Mouse (Mus musculus): ENCODE measurements around the gene Wfdc6b. TPM values are rescaled to one million over a fixed set of nuclear protein-coding genes. Genes with fewer than 3 reads are reported as not detected.
A peak's percentile ranks its signal among the peaks of the same experiment; 100 is the strongest.
"Not testable (repeated sequence)": the region's sequence is repeated elsewhere in the genome, so short reads cannot be mapped to it uniquely, and the experiment has no call there.

Wfdc6b gene
- not detected in 2 replicates for total RNA-seq (2017)

DNA sequence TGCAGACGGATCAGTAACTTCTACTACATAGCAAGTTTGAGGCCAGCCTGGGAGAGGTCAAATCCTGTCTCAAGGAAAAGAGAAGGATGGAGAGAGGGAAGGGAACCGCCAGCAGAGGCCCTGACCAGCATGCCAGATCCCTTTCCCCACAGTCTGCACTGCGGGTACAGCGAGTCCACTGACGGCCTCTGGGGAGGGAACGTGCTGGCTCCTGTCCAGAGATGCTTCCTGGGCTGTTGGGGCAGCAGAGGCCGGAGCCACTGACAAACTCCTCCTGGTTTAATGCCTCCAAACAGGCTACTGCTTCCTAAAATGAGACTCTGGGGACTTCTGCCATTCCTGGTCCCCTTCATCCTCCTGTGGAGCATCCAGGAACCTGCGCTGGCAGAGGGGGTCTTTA is at the start of gene Wfdc6b, which contains the start of gene Wfdc8:
Gene Wfdc6b (plus strand): TSS at position 52 of the 400 bp plus-strand sequence.
Gene Wfdc8 (minus strand): TSS at position 156 of the 400 bp plus-strand sequence.
- ATAC-seq (replicated peaks in 1 of 2; ENCODE audit: insufficient read depth in 1 of 2, low FRiP score in 2 of 2, low TSS enrichment in 1 of 2, low read depth in 1 of 2, poor library complexity in 2 of 2, severe bottlenecking in 2 of 2): not testable (repeated sequence)

DNA sequence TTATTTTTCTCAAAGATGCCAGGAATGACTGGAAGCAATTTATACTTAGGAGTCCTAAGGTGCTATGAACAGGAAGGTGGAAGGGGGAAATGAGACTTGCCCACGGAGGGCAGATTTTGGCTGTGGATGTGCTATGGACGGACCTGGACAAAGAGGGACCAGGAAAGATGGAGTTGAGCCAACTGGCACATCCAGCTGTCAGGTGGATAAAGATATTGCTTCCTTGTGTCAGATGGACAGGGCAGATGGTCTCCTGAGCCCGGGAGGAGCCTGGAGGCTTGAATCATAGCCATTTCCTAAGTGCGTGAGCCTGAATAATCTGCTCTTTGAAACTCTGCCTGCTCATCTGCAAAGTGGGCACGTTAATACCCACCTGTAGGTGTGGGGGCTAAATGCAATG is 49.0 kb upstream of the Wfdc6b start:
- ATAC-seq (replicated peaks in 1 of 2; ENCODE audit: insufficient read depth in 1 of 2, low FRiP score in 2 of 2, low TSS enrichment in 1 of 2, low read depth in 1 of 2, poor library complexity in 2 of 2, severe bottlenecking in 2 of 2): no peak

DNA sequence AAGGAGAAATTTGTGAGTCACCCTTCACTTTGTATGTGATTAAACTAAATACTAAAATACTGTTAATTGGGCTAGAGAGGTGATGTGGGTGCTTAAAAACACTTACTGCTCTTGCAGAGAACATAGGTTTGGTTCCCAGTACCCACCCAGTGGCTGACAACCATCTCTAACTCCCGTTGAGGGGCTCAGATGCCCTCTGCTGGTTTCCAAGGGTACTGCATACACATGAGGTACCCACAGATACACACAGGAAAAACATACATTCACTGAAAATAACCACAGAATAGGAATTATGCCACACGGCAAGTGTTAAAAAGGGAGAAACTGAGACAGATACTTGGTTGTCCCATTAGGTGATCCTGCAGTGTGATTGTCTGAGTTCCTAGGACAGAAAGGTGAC is 46.3 kb upstream of the Wfdc6b start:
- no peak for ATAC-seq (replicated peaks in 1 of 2; ENCODE audit: insufficient read depth in 1 of 2, low FRiP score in 2 of 2, low TSS enrichment in 1 of 2, low read depth in 1 of 2, poor library complexity in 2 of 2, severe bottlenecking in 2 of 2)

DNA sequence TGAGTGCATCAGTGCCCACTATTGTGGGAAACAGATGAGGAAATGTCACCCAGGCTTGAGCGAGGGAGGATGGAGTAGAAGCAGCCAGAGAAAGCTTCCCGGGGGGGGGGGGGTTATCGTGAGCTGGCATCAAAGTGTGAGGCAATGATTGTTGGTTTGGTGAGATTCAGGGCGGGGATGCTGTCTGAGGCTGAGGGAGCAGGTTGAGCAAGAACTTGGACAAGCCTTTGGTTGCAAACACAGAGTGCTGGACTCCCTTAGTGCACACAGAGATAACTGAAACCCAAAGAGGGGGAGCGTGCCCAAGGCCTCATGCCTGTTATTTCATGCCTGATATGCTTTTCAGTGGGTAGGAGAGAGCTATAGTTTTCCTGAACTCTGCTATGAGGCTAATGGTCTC is 45.9 kb upstream of the Wfdc6b start:
- no peak for ATAC-seq (replicated peaks in 1 of 2; ENCODE audit: insufficient read depth in 1 of 2, low FRiP score in 2 of 2, low TSS enrichment in 1 of 2, low read depth in 1 of 2, poor library complexity in 2 of 2, severe bottlenecking in 2 of 2)

DNA sequence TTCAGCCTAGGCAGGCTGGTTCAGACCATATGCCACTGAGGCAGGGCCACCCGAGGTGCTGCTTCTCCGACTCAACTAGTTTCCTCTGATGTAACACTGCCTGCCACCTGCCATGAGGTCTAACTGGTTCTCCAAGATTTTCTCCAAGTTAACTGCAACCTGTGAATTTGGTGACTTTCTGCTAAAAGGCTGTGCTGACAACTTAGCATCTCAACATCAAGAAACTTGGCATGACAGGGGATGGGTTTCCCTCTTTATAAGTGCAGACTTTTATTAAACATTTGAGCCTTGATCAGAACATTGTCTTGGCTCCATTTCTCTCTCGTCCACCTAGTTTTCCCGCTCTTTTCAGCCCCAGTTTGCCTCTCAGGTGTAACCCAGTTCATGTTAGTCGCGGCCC is 40.0 kb upstream of the Wfdc6b start, which contains the start of gene Spint3:
Gene Spint3 (minus strand): TSS at position 101 of the 400 bp plus-strand sequence.
- ATAC-seq (replicated peaks in 1 of 2; ENCODE audit: insufficient read depth in 1 of 2, low FRiP score in 2 of 2, low TSS enrichment in 1 of 2, low read depth in 1 of 2, poor library complexity in 2 of 2, severe bottlenecking in 2 of 2): not testable (repeated sequence)

DNA sequence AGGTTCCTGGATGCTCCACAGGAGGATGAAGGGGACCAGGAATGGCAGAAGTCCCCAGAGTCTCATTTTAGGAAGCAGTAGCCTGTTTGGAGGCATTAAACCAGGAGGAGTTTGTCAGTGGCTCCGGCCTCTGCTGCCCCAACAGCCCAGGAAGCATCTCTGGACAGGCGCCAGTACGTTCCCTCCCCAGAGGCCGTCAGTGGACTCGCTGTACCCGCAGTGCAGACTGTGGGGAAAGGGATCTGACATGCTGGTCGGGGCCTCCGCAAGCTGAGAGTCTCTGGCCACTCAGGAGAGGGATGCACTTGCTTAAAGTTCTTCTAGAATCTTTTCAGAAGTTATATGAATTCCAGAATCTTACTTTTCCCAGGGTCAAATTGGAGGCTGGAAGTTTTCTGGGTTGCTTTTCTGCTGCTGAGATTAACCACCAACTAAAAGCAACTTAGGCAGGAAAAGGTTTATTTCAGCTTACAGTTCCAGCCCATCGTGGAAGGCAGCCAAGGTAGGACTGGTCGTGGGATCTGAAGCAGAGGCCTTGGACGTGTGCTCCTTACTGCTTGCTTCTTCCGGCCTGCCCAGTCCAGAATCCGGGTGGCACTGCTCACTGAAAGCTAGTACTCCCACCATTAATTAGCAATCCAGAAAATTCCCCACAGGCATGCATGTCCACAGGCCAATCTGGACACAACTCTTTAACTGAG is 28.1 kb upstream of the Wfdc6b start, which contains the start of gene Wfdc6a:
Gene Wfdc6a (minus strand): TSS at position 423 of the 701 bp plus-strand sequence.
- not testable (repeated sequence) for ATAC-seq (replicated peaks in 1 of 2; ENCODE audit: insufficient read depth in 1 of 2, low FRiP score in 2 of 2, low TSS enrichment in 1 of 2, low read depth in 1 of 2, poor library complexity in 2 of 2, severe bottlenecking in 2 of 2)

DNA sequence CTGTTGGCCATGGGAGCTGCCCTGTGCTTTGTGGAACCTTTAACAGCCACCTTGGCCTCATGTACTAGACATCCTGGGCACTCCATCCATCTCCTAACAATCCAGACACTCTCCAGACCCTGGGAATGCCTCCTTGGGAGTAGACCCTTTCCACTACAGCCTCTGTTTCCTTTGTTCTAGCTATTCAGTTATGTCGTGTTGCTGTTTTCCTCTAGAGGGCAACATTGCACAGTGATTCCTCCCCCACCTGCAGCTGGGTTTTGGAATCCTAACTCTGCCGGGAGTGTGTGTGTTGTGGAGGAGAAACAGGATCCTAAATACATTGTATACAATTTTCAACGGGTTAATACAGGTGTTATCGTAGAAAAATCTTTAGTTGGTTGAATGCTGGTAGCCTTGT is 21.3 kb upstream of the Wfdc6b start:
- ATAC-seq (replicated peaks in 1 of 2; ENCODE audit: insufficient read depth in 1 of 2, low FRiP score in 2 of 2, low TSS enrichment in 1 of 2, low read depth in 1 of 2, poor library complexity in 2 of 2, severe bottlenecking in 2 of 2): peak; percentile 53 to 56; a peak in 2 of 4 replicates

DNA sequence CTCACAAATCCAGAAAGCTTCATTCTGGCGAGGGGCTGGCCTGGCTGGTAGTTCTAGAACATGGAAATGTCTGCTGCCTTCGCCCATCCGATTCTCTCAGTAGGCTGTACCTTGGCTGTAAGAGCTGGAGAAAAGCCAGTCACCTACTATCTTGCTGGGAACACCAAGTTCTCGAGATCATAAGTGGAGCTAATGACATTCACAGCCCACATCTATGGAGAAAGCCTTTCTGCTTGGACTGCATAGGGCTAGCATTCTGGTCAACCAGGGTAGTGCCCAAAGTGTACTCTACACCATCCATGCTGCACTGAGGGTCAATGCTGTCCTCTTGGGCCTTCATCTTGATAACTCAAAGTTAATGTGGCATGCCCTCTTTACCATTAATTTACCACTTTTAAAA is 19.8 kb upstream of the Wfdc6b start, which contains the start of gene Eppin:
Gene Eppin (minus strand): TSS at position 101 of the 400 bp plus-strand sequence.
- no peak for ATAC-seq (replicated peaks in 1 of 2; ENCODE audit: insufficient read depth in 1 of 2, low FRiP score in 2 of 2, low TSS enrichment in 1 of 2, low read depth in 1 of 2, poor library complexity in 2 of 2, severe bottlenecking in 2 of 2)

DNA sequence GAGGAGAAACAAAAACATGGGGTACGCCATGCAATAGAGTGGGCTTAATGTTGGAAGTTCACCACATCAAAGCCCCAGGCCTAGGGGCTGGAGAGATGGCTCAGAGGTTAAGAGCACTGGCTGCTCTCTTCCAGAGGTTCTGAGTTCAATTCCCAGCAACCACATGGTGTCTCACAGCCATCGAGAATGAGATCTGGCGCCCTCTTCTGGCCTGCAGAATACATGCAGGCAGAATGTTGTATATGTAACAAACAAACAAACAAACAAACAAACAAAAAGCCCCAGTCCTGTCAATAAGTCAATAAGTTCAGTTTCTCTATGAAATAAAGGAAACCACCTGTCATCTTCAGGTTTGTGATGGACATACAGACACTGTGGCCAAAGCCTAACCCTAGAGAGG is 13.1 kb upstream of the Wfdc6b start:
- no peak for ATAC-seq (replicated peaks in 1 of 2; ENCODE audit: insufficient read depth in 1 of 2, low FRiP score in 2 of 2, low TSS enrichment in 1 of 2, low read depth in 1 of 2, poor library complexity in 2 of 2, severe bottlenecking in 2 of 2)

DNA sequence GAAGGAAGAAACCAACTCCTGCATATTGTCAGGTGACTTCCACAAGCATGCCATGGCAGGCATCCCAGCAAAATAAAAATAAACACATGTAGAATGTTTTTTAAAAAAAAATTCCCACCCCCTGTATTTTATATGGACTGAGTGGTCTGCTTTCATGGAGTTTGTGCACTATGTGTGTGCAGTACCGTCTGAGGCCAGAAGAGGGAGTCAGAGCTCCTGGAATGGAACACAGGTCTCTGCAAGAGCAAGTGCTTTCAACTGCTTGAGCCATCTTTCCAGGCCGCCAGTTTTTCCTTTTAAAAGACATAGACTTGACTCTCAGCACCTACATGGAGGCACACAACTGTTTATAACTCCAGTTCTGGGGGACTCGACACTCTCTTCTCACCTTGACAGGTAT is 9.8 kb upstream of the Wfdc6b start:
- no peak for ATAC-seq (replicated peaks in 1 of 2; ENCODE audit: insufficient read depth in 1 of 2, low FRiP score in 2 of 2, low TSS enrichment in 1 of 2, low read depth in 1 of 2, poor library complexity in 2 of 2, severe bottlenecking in 2 of 2)

DNA sequence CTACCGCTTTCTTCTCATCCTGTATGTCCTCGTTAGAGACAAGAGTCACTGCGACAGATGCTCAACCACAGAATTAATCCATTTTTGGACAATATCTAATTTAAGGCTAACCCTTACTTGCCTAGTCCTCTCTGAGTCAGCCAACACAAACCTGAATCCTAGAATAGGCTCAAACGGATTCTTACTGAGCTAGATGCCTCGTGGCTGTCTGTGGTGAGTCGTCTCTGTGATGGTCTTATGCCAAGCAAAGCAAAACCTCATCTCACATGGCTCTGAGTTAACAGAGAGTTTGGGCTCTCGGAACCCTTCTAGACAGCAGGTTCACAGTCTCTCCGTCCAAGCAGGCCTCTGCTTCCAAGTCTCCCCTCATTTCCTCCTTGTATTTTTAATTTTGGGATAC is 8.9 kb upstream of the Wfdc6b start:
- no peak for ATAC-seq (replicated peaks in 1 of 2; ENCODE audit: insufficient read depth in 1 of 2, low FRiP score in 2 of 2, low TSS enrichment in 1 of 2, low read depth in 1 of 2, poor library complexity in 2 of 2, severe bottlenecking in 2 of 2)

DNA sequence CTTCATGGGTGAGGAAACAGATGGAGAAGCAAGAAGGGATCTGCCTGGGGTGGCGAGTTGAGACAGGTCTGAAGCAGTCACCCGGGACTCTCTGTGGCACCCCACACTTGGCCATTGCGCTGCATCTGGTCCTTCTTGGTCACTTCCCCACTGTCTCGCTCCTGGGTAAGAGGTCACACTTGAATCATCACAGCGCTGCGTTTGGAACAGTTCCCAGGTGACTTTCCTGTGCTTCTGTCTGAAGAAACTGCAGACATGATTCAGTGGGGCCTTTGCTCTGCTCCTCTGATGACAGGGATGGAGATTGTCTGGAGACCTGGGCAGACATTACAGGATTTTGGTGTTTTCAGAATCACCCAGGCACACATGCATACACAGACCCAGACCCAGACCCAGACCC is 4.5 kb upstream of the Wfdc6b start:
- ATAC-seq (replicated peaks in 1 of 2; ENCODE audit: insufficient read depth in 1 of 2, low FRiP score in 2 of 2, low TSS enrichment in 1 of 2, low read depth in 1 of 2, poor library complexity in 2 of 2, severe bottlenecking in 2 of 2): no peak

DNA sequence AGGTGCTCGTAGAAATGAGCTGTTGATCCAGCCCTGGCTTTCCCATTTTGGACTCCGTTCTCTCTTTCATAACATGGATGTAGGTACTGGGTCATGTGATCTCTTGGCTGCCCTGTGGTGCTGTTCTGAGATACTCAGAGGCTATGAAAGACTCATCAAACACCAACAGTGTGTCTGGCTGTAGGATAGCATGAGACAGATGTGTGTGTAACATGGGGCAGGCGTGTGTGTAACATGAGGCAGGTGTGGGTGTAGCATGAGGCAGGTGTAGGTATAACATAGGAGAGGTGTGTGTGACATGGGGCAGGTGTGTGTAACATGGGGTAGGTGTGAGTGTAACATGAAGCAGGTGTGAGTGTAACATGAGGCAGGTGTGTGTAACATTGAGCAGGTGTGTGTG is 2.1 kb downstream of the Wfdc6b start:
- no peak for ATAC-seq (replicated peaks in 1 of 2; ENCODE audit: insufficient read depth in 1 of 2, low FRiP score in 2 of 2, low TSS enrichment in 1 of 2, low read depth in 1 of 2, poor library complexity in 2 of 2, severe bottlenecking in 2 of 2)

DNA sequence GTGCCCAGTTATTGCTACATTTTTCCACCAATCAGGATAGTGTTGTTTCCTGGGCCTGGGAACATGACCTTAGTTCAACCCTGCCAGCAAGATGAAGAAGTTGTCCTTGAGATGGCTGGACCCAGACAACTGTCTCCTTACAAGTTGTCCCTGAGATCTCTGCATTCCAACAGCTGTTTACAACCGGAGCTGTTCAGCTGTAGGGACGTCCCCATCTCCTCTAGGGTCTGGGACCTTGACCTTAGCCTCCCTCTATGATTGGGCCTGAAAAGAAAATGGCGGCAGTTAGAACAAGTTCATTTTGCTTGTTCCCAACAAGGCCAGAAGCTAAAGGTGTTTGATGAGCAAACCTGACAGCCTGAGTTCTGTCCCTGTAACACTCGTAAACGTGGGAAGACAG is 5.7 kb downstream of the Wfdc6b start:
- ATAC-seq (replicated peaks in 1 of 2; ENCODE audit: insufficient read depth in 1 of 2, low FRiP score in 2 of 2, low TSS enrichment in 1 of 2, low read depth in 1 of 2, poor library complexity in 2 of 2, severe bottlenecking in 2 of 2): no peak

DNA sequence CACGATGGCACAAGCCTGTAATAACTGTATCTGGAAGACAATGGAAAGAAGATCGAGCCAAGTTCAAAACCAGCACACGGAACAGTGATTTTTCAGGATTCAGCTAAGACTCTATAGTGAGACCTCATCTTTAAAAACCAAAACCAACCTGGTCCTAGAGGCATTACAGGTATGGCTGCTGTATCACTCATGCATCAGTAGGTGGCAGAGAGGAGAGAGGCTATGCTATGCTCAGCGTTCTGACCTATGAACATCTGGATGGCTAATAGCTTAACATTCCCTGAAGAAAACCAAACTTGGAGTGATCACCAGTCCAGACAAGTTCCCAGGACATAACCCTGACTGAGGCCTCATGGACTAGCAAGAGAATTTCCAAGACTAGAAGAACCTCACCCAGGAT is 8.5 kb downstream of the Wfdc6b start:
- no peak for ATAC-seq (replicated peaks in 1 of 2; ENCODE audit: insufficient read depth in 1 of 2, low FRiP score in 2 of 2, low TSS enrichment in 1 of 2, low read depth in 1 of 2, poor library complexity in 2 of 2, severe bottlenecking in 2 of 2)

DNA sequence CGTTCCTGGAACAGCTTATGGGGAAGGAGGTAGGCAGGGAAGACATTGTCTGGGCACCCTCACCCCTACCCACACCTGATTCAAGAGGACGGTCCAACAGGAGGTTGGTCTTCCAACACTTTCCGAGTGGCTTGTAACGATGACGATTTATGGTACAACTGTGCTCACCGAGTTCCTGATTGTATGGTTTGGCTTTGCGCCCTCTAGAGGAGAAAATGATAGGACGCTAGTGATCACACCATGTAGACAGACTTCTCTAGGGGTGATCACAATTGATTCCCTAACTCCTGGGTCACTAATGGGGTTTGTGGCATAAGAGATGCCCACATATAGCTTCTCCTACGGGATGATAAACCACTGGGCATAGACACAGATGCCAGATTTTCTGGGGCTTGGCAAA is 21.9 kb downstream of the Wfdc6b start:
- no peak for ATAC-seq (replicated peaks in 1 of 2; ENCODE audit: insufficient read depth in 1 of 2, low FRiP score in 2 of 2, low TSS enrichment in 1 of 2, low read depth in 1 of 2, poor library complexity in 2 of 2, severe bottlenecking in 2 of 2)

DNA sequence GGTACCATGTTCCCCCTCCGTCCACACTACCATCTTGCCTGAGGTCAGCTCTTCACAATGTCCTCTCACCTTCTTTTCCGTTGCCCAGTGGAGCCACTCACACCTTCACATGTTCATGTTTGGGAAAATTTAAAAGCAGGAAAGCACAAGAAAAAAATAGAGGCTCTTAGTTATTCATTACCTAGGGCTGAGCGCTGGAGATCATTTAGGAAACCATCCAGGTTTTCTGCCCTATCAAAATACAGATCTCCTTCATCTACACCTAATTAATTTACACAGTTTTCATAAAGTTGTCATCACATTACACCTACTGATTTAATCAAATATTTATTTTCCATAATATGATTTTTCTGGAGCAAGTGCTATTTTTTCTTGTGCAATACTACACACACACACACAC is 25.4 kb downstream of the Wfdc6b start, which contains the start of gene Wfdc16:
Gene Wfdc16 (minus strand): TSS at position 101 of the 400 bp plus-strand sequence.
- no peak for ATAC-seq (replicated peaks in 1 of 2; ENCODE audit: insufficient read depth in 1 of 2, low FRiP score in 2 of 2, low TSS enrichment in 1 of 2, low read depth in 1 of 2, poor library complexity in 2 of 2, severe bottlenecking in 2 of 2)

DNA sequence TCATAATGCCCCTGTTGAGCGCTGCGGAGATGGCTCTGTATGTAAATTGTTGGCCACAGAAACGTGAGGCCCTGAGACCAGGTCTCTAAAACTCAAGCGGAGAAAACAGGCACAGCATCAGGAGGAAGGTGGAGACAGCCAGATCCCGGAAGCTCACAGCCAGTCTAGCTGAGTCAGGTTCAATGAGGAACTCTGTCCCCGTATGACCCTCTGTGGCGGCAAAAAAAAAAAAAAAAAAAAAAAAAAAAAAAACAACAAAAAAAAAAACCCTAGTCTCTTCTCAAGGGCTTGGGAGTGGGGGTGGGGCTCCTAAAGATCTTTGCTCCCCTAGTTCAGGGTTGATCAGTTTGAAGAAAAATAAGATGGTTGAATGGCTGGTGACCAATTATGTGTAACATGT is 27.8 kb downstream of the Wfdc6b start:
- peak; percentile 94 to 99 for ATAC-seq (replicated peaks in 1 of 2; ENCODE audit: insufficient read depth in 1 of 2, low FRiP score in 2 of 2, low TSS enrichment in 1 of 2, low read depth in 1 of 2, poor library complexity in 2 of 2, severe bottlenecking in 2 of 2)

All from hematopoietic stem cell, adult 5-6 weeks (primary cell).